Mouse (Mus musculus) G1E (cell line): ENCODE results near the gene Rad9a.

ENCODE experiments used
- CTCF ChIP-seq: IDR thresholded peaks from 2 replicates; pipeline ENCODE4 v1.5.1; 2012; ENCODE audit warnings: low read depth, low read length, inconsistent platforms, mixed read lengths
- GATA1 ChIP-seq: IDR thresholded peaks from 2 replicates; pipeline ENCODE4 v1.6.1; 2012; ENCODE audit warnings: borderline replicate concordance, low read length, inconsistent platforms, mixed read lengths

- TF ChIP-seq CTCF, result no peak
- TF ChIP-seq GATA1, result no peak
These were observed 37.4 kb downstream of the Rad9a start for GRCm38 (mm10) chr19:4164100-4164499.
